Mouse (Mus musculus) layer of hippocampus, adult 18-20 months (tissue): ENCODE measurements around the gene Sipa1l3. TPM values are rescaled to one million over a fixed set of nuclear protein-coding genes. Genes with fewer than 3 reads are reported as not detected.

Experiments used
- DNase-seq, 2 experiments: peaks; one replicate each; pipeline ENCODE4 v3.0.0; 2022; ENCODE audit warnings: low spot score in 2 of 2
- total RNA-seq, 2 experiments: library from RNA; stranded (reverse); gene quantifications; 2 replicates each; pipeline ENCODE4 v1.2.3; 2021

Sipa1l3 gene
- total RNA-seq, 2 experiments from 2014 or later: 219 to 232 TPM

DNA sequence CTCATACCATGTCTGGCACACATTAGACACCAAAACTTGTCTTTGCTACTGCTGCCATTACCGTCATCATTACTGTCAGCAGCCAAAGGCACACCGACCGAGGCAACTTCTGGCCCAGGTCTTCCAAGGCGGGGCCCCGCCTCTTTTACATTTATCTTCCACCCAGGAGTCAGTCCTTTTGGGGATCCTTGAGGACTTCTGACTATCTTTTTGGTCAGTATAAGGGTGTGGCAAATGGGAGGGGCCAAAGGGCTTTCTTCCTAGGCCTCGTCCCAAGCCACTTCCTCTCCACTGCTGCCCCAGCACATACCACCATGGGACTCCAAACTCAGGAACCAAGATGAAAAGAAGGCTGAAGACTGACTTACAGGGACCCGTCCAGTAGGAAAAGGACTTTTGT is 9.9 kb downstream of the Sipa1l3 start:
- no peak for DNase-seq

DNA sequence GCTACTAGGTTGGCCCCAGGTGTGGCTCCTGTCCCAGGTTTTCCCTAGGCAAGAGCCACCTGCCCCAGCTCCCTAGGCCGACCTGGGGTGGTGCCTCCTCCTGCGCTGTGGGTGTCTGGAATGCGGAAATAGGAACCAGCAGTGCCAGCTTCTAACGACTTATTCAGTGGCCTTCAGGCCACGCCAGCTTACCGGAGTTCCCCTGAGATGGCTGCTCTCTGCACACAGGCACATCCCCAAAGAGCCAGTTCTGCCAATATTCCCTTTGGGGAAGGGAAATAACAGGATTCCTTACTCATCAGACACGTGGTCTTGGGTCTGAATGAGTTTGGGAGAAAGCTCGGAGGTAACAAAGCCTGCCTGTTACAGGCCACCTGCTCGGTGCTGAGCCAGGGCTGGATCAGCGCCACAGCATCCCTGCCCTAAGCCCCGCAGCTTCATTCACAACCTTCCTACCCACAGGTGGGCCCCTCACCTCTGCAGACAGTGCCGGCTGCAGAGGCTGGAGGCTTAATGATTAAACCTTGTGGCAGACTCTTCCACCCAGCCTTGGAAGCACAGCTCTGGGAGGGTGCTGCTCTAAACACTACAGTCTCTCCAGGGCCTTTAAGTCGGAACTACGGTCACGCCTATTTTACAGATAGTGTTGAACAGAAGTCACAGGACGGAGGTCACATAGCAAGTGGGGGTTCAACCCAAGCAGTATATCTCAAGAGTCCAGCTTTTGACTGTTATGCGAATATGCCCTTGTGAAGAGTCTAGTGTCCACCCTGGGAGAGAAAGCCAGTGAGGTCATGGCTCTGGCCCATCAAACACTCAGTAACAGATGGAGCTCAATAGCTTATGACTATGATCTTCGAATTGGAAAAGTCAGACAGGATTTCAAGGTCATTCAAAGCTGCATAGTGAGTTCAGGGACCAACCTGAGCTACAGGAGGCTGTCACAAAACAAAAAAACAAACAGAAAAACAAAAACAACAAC is 12.8 kb downstream of the Sipa1l3 start:
- no peak for DNase-seq

DNA sequence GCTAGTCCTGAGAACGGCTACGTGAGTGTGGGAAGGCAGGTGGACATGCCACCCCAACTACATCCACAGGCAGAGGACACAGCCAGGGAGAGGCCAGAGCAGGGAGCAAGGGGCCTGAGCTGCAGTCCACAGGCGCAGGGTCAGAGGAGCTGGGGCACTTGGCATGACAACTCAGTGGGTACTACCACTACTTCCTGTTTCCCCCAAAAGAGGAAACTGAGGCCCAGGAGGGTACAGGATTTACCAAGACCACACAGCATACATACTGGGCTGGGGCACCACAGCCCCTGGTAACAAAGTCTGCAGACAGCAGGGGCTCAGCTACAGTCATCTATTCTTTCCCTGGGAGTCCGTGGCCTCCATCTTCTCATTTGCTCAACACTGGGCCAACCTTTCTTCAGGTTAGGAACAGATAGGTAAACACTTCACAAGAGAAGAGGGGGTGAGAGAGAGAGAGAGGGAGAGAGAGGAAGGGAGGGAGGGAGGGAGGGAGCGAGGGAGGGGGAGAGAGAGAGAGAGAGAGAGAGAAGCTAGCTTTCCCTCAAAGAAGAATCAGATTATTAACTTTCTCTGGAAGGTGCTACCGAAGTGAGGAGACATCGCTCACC is 13.7 kb downstream of the Sipa1l3 start:
- DNase-seq: no peak

DNA sequence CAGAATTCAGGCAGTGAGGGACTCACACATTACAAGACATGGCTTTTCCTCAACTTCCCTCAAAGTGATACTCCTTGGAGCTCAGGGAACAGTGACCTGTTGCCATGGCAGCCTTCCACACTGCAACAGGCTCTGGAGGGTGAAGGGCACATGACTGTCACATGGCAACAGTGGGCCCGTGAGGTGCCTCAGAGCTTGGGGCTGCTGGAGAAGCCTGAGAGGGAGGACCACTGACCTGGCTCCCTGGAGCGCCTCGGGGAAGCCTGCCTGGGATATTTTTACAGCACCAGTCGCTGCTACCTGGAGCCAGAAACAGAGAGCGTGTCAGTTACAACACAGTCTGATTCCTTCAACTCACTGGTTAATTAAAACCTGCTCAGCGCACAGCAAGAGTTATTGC is 14.8 kb downstream of the Sipa1l3 start:
- DNase-seq: no peak

DNA sequence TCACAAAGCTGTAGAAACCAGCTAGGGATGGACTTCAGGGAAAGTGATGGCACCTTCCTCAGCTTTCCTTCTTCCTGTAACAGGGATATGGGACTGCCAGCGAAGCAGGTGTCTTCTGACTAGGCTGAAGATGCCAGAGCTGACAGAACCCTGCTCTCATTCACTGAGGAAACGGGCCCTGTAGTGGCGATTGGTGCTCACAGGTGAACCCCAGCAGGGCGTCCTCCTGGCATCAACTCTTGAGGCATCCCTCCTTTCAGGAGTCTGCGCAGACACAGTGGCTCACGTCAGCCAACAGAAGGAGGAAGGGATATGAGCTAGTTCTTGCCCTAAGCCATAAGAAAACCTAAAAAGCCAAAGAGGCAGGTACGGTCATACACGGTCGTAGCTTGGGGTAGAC is 17.2 kb downstream of the Sipa1l3 start:
- DNase-seq: no peak

DNA sequence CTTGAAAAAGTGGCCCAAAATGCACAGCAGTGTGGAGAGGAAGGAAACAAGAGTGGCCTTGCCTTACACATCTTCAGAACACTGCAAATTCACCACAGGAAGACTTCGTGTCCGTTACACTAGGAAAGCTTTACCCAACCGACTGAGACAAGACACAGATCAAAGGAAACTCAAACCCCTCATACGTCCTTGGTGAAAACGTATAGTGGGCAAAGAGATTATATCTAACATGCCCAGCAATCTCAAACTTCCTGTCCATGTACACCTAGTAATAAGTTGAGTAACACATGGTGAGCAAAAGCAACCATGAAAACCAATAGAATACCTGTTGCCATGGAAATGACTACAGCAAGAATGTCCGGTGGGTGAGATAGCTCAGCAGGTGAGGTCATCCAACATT is 19.4 kb downstream of the Sipa1l3 start:
- DNase-seq: no peak

DNA sequence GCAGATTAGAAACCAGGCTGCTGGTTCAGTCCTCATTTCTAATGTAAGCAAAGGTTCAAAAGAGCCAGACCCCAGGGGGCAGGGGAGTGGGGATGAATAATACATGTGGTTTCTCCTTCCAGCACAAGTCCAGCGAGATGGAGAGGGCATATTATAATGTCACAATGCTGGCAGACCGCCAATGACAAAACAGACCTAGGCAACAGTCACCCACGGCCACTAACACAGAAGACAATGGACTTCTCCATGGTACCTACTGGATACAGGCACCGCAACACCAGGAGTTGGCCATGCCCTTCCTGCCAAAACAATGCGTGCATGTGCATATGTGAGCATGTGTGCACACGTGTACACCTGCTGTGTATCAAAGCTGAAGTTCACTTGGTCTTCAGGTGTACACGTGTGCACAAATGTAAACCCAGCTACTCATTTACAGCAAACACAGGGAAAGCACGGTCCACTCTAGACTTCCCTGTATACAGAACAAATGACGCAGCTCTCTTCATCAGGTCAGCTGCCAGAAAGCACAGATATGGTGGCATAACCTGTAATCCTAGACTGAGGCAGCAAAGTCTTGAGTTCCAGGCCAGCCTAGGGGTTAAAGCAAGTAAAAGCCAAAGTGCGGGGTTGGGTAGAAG is 21.4 kb downstream of the Sipa1l3 start:
- no peak for DNase-seq

DNA sequence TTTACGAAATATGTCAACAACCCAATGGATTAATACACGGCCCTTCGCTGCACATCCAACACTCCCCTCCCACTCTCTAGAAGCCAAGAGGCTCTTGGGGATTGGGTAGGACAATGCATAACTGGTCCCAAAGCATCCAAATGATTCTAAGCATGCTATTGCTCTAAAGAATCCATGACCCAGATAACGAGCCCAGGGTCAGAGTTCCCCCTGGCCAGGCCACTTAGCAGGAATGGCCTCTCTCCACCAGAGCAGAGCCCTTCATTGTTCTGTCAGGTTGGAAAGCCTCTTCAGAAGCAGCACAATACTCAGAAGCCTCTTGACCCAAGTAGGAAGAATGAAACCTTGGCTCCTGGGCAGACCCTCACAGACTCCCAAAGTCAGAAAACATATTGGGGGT is 22.1 kb downstream of the Sipa1l3 start:
- no peak for DNase-seq

DNA sequence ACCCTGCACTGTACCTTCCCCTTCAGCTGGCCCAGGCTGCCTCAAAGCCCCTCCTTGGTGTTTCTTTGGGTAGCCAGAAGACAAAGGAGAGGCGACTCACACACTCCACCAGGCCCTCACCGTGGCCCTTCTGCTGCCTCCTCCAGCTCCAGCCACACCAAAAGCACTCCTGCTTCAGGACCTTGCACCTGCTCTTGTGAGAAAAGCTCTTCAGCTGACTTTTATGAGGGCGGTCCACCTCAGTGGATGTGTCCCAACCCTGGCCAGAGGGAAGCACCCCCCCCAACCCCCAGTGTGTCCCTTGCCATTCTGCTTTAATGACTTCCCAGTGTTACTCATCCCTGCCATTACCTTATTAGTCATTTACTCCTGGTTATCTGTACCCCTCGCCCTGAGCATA is 22.6 kb downstream of the Sipa1l3 start:
- DNase-seq: no peak

DNA sequence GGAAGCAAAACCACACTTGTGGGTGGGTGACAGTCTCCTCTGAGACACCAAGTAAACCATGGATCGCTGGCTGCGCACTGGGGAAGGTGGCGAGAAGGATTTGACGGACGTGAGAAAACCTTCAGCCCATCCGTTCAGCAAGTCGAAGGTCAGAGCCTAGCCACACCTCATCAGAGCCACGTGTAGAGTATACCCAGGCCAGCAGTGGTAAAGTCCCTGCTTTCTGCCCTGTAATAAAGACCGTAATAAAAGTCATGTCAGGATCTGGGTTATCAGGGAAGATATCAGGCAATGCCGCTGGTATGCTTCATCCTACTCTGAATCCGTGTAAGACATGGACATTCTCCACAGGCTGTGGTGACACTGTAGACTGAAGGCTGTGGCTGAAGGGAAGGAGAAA is 23.6 kb downstream of the Sipa1l3 start:
- DNase-seq: no peak

DNA sequence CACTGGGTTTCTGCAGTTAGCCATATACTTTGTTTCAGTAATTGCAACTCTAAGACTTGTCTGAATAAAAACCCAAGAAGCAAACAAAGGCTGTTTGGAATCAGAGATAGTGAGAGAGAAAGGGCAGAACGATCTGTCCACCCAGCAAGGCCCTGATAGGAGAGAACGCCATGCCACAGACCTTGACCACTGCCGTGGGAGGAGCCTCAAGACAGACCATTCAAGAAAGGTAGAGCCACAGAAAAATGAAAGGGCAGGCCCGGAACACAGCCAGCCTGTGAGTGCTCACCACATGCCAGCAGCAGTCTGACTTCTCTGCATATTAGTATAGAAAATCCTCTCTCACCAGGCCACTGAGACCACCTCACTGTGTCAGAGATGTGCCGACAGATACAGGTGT is 24.4 kb downstream of the Sipa1l3 start:
- no peak for DNase-seq

DNA sequence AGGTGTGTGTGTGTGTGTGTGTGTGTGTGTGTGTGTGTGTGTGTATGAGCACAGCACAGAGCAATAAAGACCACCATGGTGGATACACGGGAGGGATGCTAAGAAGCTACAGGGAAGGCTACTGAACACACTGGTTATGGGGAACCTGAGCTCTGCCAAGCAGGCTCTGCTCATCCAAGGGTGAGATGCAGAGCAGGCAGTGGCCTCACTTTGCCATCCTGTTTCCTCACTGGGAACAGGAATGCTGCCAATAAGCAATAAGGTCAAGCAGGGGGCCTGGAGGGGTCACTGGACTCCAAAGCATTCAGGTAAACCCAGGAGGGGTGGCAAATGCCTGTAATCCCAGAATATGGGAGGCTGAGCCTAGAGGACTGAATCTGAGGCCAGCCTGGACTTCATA is 25.4 kb downstream of the Sipa1l3 start:
- DNase-seq: no peak

DNA sequence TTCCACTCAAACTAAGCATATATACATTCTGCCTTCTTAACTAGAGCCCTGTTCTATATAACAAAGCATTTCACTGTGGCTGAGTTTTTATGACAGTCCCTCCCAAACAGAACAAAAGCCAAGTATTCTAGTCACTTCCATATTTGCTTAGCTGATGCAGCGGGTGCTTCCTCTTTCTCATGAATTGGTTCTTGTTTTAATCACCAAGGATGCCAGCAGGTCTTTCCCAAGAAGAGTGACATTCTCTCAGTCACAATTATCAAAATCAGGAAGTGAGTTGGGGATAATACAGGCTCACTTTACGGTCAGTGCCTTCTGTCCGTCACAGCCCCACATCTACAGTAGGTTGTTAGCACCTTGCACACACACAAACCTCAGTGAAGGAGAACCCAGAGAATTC is 26.6 kb downstream of the Sipa1l3 start:
- no peak for DNase-seq

DNA sequence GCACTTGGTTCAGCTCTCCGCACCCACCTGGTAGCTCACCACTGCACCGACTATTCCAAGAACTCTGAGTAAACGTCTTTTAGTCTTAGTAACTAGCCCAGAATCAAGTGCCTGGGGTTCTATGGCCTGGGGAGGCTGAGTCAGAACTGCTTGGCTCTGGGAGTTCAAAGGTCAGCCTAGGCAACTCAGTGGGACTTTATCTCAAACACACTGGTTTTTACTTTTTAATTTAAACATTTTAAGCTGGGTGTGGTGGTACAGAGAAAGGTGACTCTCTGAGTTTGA is 27.0 kb downstream of the Sipa1l3 start:
- DNase-seq: no peak

DNA sequence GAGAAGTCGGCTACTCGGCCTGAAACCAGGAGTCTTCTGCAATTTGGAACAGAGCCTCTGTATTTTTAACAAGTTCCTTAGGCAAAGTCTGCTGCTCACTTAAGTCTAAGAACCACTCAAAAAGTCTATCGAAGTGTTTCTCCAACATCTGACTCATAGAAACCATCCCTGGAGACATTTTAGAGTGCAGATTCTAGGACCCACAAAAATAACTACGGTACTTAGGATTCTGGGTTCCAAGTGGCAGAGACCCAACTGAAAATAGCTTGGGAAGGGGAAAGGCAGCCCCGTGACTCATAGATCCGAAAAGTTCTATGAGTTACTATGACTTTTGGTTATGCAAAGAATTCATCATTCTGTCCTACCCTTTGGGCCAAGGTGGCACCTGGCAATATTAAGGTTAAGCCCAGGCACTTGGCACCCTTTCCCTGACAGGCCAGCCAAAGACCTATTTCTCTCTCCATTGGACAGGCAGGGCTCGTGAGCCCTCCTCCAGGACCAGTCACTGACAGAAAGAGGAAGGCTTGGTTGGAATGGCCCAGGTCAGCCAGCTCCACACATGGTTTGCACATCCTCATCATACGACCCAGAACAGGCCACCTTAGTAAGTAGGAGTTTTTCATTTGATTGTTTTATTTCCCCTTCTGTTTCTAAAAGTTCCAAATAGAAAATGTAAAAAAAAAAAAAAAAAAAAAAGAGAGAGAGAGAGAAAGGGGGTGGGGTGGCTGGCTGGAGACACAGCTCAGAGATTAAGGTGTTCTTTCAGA is 27.6 kb downstream of the Sipa1l3 start:
- no peak for DNase-seq

DNA sequence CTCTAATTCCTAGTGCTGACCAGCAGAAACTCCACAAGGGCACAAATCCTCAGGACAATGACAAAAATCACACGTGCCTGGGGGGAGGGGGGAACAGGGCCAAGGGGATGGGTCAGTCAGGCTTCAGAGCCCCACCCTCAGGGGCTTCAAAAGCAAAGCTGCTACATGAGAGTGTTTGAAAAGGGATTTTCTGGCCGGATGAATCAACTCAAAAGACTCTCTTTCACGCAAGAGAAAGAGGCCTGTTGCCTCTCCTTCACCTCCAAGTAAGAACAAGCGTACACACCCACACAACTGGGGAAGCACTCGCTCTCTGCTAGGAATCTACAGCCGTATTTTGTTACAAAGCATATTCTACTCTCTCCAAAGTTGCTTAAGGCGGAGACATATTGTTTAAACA is 28.6 kb downstream of the Sipa1l3 start:
- DNase-seq: no peak

DNA sequence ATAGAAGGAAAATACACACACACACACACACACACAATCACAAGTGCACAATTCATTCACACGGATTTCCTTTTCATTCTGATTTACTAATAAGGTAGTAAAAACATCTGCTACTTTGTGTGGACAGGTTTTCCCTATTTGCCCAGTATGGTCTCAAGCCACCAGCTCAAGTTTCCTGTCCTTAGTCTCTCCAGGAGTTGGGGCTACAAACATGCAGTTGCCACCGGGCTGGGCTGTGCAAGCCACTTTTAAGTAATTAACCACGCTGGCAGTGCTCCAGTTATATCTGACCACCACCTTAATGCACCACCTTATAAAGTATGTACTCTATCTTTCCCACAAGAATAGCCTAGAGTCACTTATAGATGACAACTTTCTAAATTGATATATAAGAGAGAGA is 29.1 kb downstream of the Sipa1l3 start:
- no peak for DNase-seq

DNA sequence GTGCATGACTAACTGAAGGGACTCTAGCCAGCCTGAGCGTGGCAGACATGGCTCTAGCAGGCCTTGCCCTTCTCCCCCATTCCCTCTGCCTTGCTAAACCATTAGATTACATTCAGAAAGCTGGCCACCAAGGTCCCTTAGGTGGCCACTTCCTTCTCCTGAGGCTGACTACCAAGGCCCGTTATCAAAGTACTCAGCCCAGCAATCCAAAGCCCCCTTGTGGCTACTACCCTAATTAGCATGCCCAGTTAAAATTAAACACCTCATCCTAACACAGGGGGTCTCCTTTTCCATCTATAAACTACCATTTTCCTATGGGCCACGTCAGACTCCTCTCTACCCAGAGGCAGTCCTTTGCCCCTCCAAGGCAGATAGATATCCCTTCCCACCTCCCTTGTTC is 31.7 kb downstream of the Sipa1l3 start:
- no peak for DNase-seq

DNA sequence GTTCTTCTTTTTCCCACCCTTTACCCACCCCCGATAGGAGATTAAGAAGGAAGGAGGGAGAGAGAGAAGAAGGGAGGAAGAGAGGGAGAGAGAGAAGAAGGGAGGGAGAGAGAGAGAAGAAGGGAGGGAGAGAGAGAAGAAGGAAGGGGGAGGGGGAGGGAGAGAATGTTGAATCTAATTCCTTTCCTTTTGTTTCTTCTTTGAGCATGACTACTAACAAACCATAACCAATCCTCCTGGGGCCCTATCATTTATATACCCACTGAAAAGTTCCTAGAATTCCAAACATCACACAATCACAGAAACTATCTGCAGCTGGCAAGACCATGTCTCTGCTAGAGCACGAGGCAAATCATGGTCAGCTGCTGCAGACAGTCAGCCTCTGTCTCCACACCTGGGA is 32.7 kb downstream of the Sipa1l3 start:
- DNase-seq: no peak

DNA sequence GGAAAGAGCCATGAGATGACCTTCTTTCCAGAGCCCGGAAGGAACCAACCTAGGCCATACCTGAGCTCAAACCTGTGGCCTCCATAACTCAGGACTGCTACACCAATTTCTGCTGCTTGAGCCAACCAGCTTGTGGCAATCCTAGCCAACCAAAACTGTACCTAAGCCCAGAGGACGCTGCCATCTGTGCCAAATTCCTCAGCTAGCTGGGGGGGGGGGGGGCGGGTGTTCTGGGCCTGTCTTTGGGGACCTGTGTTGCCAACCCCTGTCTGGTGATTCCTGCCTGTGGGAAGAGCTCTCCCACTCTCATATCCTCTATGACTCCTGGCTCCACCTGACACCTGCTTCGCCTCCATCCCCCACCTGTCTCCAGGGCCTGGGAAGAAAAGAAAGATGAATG is 34.9 kb downstream of the Sipa1l3 start:
- DNase-seq: no peak

DNA sequence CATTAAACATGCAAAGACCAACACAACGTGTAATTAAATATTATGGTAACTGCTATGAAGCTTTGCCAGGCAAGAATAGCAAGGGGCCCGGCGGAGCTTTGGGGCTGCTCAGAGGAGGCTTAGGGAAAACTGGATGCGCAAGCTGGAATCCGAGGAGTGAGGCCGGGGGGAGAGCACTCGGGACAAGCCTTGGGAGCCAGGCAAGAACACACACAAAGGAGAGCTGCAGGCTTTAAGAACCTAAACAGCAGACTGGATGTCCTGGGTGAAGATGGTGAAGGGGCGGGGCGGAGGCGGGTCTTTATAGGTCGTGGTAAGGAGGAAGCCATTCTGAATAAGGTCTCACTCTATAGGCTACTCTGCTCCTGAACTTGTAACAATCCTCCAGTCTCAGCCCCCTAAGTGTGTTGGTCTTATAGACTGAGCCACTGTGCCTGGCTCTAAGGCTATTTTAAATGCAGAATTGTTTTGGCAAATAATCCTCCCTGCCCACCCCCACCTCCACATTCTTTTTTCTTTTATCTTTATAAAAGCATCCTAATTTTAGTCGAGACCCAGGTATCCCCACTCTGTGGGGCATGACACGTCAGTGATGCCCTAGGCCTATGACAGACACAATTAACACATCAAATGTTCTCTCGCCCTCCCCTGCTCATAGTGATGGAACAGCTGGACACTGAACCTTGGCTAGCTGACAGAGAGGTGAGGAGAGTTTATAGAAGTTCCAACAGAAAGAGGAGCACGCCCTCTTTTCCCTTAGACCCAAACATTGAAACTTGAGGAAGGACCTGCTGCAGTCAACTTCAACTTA is 36.9 kb downstream of the Sipa1l3 start:
- no peak for DNase-seq
